Mouse (Mus musculus) kidney, postnatal 4 days (tissue): Measurements from ENCODE around the gene Xpnpep1.

Source experiments
- DNase-seq, 2 experiments: peaks; one replicate each; pipeline ENCODE4 v3.0.0; 2021; ENCODE audit warnings: mixed read lengths in 2 of 2

Gene Xpnpep1

DNA sequence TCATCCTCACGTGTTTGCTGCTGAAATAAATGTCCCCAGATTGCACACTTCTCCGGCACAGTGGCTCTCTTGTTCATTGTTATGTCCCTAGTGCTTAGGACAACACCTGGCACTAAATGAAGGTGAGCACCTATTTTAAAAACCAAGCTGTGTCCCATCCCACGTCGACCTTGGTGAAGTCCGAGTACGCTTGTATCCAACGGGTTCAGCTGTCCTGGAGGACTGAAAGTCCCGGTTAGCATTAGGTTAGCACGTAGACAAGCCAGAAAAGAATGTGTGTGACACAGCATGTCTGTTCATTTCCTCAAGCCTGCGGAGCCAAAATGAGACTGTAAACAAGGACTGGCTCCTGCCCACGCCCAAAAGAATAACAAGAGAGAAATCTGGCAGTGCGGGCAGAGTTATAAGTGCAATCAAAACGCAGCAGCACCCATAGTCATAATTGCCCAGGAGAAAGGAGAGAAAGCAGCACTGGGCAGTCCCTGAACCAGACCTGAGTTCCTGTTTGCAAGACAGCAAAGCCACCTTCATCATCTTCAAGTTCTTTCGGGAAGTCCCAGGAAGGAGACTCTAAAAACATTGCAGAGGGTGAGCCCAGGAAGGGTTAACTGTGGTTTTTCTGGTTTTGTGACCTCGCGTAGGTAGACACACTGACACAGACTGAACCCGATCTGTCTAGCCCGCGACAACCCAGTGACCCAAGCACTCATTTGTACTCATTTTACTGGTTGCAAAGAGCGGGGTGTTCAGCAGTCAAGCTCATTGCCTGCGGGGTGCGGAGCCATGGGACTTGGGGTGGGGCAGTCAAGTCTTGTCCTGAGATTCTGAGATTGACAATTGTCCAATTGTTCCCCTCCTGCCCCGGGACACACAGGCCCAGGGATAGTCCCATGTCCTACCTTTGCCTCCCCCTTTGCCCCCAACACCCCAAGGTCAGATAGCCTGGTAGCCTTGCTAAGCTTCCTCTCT, at the start of gene Xpnpep1:
Gene Xpnpep1, minus strand, starts transcription at position 51 of the 969 bp plus-strand sequence.
- peak in 1 of 2 experiments; percentile 34 for DNase-seq

DNA sequence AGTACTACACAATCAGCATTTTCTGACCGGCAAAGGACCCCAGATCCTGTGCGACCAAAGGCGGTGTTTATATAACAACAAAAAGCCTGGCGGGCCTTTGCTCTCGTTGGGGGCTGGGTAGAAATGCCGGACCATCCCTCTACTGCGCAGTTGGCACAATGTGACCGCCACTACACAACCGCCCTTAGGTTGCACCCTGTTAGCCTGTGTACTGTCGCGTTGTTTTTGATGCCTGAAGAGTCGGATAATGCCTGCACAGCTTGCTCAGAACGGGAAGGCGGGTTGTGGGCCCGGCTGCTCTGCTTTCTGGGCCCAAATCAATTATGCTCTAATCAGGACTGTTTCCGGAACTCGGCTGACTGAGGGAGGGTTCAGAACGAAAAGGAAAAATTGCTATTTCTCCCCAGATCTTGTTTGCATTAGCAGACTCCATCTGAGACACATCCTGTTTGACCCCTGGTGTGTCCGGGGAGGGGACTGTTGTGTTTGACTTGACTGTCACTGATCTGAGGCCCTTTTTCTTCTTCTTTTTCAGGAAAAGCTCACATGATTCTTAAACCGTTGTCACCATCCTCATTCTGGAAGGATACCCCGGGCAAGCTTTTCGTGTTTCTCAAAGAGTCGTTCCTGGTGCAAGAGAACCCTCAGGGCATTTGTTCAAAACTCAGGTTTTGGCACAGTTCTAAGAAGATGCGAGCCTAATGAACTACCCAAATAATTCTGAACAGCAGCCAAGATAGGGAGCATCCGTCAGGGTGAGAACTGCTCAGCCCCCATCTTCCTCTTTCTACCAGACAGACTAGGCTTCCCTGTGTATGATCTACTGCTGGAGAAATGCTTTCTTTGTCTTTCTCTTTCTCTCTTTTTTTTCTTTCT, 47.5 kb upstream of the Xpnpep1 start:
- DNase-seq, result peak; percentile 58 to 72

DNA sequence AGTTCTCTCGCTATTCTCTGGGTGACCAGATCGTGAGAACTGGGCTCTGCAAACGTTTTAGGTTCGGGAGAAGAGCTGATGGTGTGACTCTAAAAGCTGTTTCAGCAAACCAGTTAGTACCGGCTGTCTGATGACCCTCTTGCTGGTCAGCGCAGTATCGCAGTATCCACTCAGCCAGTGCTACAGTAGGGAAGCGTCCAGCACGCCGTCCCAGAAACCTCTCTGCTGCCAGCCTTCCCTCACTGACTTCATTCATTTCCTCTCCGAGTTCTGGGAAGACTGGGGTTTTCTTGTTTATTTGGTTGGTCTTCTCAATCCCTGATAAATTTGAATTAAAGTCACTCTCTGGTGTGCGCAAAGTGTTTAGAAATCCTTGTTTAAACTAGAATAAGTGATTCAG, 46.8 kb upstream of the Xpnpep1 start:
- DNase-seq, result peak; percentile 43 to 60

DNA sequence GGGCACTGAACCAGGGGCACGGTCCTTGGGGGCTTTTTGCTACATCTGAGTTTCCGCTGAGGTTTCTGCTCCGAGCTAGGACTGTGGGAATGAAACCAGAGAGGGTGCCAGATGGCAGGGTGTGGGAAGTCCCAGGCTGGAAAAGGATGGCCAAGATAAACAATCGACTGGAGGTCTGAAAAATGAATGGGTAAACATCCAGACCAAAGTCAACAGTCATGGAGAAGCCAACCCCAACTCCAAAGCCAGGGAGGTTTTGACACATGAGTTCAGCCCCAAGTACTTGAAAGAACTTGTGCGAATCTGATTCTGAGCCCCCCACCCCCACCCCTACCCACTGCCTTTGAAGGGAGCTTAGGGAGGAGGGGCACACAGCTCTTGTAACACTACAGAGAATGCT, 44.7 kb upstream of the Xpnpep1 start:
- DNase-seq, result peak; percentile 57 to 69

DNA sequence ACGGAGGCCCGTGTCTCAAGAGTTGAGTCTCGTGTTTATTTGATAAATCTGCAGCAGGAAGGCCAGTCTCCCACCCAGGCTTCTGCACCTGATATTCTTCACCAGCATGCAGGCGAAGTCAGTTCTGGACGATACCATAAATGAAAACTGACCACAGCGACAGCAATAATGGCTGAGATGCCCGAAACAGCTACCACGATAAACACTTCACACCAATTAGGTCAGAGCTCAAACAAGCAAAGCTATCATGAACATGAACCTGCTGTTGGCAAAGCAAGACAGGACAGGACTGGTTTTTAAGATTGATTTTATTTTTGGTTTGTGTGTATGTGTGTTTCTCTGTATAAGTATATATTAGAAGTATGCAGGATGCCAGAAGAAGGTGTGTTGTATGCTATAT, 42.8 kb upstream of the Xpnpep1 start:
- DNase-seq, result no peak

DNA sequence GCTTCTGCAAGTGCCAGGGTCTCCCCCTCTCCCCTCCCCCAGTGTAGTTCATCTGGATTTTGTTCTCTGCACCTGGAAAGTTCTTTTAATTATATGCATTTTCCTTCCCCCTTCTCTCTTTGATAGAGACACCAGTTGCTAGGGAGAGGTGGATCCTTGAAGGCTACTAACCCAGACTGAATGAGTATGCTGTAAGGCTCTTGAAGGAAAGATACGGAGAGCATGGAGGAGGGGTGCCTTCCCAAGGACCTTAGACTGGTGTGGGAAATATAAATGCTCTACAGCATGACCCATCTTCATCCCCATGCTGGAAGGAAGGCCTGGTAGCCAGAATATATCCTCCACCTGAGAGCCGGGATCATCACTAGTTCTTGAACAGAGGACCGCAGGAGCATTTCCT, 41.3 kb upstream of the Xpnpep1 start:
- DNase-seq, result no peak

DNA sequence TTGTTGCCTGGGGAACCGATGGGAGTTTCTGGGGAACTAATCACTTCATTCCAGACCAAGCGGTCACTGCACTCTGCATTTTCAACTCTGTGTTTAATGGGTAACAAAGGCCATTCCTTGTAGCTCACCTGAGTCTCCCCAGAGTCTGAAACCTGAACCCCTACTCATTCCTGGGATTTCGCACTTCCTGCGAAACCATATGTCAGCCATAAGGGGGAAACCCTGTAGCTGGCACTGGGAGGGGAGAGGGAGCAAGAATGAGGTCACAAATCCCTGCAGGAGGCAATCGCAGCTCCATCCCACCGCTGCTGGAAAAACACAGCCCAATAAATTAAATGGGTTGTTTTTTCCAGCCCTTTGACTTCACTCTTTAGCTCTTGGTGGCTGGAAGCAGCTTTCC, 40.9 kb upstream of the Xpnpep1 start:
- DNase-seq, result peak in 1 of 2 experiments; percentile 12

DNA sequence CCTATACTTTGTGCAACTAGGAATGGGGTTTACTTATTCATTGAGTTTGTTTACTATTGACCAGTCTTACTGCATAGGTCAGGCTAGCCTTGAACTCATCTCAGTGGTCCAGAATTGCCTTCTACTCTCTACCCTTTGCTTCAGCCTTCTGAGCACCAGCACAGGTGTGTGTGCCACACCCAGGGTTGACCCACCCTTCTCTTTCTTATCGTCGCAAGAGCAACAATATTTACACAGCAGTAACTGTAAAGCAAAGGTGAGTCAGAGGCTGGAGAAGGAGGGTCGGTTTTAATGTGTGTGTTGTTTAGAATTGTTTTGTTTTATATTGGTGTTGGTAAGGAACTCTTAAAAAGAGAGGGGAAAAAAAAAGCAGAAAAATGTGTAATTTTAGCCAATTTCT, 40.5 kb upstream of the Xpnpep1 start:
- no peak for DNase-seq

DNA sequence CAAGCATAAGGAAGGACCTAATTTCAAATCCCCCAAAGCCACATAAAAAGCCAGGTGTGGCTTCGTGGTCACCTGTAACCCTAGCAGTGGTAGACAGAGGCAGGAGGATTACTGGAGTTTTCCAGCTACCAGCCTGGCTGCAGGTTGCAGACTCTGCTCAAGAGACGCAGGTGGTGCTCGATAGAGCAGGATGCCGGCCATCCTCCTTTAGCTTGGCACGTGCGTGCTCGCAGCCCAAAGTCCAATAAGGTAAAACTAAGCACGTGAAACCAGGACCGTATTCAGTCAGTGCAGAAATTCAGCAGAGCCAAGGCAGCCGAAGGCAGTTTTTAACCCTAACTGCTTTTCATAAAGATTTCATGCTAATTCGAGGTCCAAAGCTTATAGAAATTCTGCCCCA, 40.0 kb upstream of the Xpnpep1 start:
- peak in 1 of 2 experiments; percentile 33 for DNase-seq

DNA sequence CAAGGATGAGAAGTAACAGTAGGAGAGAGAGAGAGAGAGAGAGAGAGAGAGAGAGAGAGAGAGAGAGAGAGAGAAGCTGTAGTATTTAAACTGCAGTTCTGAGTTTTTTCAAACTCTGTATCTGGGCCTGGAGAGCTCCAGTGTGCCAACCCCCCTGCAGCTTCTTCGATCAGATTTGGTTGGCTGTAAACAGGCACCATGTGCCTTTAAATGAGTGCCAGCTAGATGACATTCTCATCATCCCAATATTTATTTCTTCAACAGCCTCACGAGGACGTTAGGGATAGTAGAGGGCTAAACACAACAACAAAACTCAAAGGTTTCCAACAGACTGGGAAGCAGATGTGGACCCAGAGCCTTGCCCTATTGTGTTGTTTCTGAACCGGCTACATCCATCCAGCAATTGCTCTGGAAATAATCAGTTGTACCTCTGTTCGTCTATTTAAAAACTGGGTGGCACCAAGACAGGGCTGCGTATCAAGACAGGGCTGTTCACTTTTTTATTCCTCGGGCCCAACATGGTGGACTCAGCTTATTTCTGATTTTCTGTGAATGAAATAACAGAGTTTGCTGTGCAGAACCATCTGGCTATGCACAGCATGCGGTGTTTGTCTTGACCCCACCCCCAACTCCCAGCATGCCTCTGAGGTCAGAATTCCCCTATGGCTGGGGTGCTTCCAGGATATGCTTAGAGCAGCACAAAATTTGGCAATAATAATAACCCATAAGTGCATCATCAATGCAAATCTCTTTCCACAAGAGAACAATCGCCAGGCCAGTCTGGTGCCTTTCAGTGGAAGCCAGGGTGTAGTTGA, 38.5 kb upstream of the Xpnpep1 start:
- no peak for DNase-seq

DNA sequence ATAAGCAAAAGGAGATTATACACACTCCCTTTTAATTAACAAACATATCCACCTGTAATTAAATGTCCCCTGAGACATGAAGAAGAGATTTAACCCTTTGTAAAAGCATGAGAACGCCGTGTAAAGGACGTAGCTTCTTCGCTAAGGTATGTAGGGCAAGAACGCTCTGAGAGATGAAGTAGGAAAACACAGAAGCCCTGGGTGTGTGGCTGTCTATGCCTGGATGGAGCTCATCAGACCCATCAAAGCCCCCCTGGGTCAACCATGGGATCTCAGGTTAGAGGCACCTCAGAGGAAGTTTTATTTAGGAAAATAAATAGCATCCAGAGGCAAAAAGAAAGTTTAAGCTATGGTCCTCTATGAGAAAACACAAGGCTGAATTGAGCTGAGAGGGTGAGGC, 37.3 kb upstream of the Xpnpep1 start:
- DNase-seq, result no peak

DNA sequence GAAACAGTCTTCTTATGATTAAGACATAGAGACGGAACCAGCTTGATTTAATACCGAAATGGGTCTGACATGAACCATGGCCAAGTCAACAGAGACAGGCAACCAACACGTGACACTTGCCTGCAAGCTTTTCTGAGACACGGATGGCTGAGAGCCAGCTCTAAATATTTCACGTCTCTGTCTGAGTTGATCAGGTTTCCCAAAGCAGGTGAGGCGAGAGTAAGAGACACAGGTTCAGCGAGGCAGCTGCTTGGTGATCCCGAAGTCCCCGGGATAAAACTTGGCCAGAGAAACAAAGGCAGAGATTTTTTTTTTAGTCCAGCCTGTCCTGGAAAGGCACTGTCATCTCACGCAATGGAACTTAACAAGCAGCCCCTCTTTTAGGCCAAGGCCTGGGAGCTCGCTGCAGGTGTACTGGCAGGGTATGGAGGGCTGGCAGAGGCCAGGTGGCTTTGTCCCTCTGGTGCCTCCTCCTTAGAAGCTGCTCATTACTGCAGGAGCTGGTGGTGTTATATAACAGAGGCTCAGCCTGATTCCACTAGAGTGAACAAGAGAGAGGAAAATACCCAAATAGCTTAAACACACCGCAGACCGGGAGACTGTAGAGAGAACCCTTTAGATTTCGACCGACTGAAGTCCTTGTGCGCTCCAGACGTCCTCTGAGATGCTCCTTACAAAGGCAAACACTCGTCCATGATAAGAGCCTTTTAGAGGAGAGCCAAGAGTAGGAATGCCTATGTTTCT, 36.4 kb upstream of the Xpnpep1 start:
- DNase-seq, result peak in 1 of 2 experiments; percentile 40

DNA sequence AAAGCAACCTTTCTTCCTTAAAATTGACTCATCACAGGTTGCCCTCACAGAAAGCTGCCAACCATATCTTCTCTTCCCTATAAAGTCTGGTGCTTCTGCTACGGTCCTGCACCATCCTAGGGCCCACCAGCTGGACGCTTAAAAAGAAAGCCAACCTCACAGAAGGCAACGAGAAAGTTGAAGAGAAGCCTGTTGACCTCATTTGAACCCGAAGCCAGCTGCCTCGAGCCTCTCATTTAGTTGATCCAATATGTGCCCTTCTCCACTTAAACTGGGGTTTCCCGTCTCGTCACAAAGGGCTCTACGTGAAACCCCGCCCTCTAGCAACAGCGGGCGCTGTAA, 35.9 kb upstream of the Xpnpep1 start:
- no peak for DNase-seq

DNA sequence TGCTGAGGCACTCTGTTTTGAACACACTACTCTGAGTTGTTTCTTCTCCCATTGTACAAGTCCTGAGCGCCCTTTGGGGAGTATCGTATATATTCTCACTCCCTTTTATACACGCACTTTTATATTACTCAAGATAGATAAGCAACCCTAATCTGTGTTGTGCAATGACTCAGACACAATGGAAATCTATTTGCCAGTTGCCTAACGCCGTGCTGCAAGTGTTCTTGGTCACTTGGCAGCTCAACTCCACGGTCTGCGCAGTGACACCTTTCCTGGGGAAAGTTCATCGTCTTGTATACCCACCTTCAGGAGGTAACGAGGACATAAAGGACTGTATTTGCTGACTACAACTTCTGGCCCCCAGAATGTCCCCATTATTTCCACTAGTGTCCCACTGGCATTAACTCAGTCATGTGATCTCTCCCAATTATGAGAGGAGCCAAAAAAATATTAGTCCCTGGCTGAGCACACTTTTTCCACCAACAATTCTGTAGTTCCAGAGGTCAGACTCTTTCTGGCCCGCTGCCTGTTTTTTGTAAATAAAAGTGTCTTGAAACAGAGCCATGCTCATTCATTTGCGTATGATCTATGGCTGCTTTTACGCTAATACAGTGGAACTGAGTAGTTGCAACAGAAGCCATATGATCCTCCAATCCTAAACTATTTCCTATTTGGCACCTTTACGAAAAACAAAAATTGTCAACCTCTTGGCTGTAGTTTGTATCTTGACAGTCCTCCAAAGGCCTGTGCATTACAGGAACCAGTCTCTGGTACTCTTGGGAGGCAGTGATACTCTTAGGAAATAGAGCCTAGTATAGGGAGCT, 35.1 kb upstream of the Xpnpep1 start:
- peak; percentile 77 to 78 for DNase-seq

DNA sequence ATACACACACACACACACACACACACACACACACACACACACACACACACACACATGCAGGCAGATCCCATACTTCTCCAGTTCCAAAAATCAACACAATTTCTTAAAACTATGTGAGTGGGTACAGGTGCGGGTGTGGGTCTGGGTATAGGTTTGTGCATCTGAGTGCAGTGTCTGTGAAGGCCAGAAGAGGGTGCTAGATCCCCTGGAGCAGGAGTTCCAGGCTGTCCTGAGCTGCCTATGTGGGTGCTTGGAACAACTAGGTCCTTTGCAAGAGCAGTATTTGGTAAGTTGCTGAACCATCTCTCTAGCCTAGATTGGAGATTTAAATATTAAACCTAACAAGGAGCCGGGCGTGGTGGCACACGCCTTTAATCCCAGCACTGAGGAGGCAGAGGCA, 33.5 kb upstream of the Xpnpep1 start:
- DNase-seq, result no peak

DNA sequence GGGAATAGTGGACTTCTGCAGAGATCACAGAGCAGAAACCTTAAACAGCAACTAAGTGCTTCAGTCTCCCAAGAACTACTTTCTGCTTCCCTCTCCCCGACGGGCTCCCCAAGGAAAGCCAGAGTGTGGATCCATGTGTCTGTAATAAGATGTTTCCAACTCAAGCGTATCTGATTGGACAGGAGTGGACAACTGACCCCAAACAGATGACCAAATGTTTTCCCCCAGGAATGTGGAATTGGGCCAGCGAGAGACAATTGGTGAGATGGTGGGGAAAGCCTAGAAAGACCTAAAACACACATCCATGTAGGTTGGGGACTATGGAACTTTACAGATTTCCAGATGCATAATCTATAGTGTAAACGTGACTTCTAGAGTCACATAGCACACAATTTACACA, 32.4 kb upstream of the Xpnpep1 start:
- no peak for DNase-seq

DNA sequence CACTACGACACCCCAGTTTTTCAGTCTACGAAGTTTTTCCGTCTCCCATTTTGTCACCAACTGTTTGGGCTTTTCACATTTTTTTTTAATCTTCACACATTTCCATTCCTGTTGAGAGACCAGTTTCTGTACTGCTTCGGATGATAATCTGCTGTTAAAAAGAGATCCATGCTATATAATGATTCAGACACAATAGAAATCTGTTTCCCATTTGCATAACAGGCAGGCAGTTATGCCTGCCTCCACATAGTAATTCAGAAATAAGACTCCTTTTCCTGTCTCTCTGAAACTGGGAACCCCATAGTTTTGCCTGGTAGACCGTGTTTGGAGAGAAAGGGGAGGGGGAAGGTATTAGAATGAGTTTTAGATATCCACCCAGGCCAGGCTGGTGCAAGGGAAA, 31.6 kb upstream of the Xpnpep1 start:
- no peak for DNase-seq

DNA sequence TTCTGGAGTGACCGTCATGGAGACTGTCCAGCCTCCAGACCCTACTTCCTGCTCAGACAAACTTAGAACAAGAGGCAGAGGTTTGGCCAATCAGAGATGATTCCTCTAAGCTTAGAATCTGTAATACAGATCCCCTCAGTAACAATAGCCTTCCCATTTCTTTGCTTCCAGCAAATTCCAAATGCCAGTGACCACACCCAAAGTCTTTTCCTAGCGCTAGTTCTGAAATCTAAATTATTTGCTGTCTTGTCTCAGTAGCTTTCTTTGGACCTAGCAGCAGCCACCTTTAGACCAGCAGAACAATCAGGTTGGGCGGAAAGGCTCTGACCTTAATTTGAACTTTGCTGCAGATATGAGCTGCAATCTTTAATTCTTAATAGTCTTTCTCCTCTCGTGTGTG, 30.9 kb upstream of the Xpnpep1 start:
- no peak for DNase-seq

DNA sequence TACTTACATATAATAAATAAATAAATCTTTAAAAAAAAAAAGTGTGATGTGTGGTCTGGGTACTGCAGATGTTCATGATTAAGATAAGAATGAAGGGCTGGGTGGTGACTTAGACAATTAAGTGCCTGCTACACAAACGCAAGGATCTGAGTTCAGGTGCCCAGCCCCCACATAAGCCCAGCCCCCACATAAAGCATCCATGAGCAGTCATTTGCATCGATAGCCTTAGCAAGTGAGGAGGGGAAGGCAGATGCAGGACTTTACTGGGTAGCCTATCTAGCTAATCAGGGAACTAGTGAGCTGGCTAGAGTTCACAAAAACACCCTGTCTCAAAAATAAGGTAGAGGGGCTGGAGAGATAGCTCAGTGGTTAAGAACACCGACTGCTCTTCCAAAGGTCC, 29.4 kb upstream of the Xpnpep1 start:
- no peak for DNase-seq

DNA sequence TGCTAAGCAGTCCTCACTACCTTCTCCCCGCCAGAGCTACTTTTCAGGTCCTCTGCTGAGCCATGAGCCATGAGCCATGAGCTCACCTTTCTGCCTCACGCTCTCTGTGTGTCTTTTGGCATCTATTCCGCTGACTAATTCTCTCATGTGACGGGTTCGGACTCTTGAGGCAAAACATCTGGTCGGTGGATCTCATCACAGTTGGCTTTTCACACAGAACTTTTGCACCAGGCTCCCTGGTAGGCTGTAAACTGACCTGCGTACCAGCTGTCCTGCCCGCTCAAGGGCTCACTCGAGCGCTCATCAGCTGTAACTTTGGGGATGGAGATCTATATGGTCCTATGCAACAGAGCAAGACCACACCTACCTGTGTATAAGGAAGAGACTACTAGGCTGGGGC, 26.9 kb upstream of the Xpnpep1 start:
- DNase-seq, result peak; percentile 57 to 71

DNA sequence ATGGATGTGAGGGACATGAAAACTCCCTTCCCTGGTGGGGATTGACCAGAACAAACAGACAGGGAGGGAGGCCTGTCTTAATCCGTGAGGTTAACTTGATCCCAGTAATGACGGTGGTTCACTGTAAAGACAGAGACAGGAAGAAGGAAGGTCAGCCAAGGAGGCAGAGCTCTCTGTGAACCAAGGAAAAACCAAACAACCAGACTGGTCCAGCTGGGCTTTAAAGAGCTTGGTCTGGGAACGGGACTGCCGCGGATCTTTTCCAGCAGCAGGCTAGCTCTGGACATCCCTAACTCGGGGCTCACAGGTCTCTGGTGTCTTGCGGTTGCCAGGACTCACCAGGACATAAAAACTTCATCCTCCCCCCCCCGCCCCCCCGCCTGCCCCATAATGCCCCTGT, 26.5 kb upstream of the Xpnpep1 start:
- DNase-seq, result peak in 1 of 2 experiments; percentile 53
